Mouse (Mus musculus) cerebellum, adult 8-10 months (tissue): ENCODE measurements at regions not wholly inside any gene's neighbourhood (a gene's known extent, or its start where the extent isn't known, plus 50 kb on each side); places are given as distances from the start of the nearest gene placed in this dataset.
"Not testable (repeated sequence)": the region's sequence is repeated elsewhere in the genome, so short reads cannot be mapped to it uniquely, and the experiment has no call there.

Experiments
- DNase-seq: peaks from one replicate; pipeline ENCODE4 v3.0.0; 2022

GRCm38 (mm10) chr7:137649650-137650049 lies 212.2 kb downstream of the Glrx3 start:
- no peak for DNase-seq

- no peak for DNase-seq
These were observed 216.4 kb downstream of the Glrx3 start for GRCm38 (mm10) chr7:137653837-137654236.

GRCm38 (mm10) chr7:137667165-137667564 lies 229.8 kb downstream of the Glrx3 start:
- DNase-seq = no peak

- DNase-seq = no peak
These were observed 233.7 kb downstream of the Glrx3 start for GRCm38 (mm10) chr7:137671156-137671555.

- DNase-seq = no peak
These were observed 237.2 kb downstream of the Glrx3 start for GRCm38 (mm10) chr7:137674596-137674995.

- DNase-seq = no peak
These were observed 238.0 kb downstream of the Glrx3 start for GRCm38 (mm10) chr7:137675381-137675780.

GRCm38 (mm10) chr7:137684826-137685225 lies 247.4 kb downstream of the Glrx3 start:
- no peak for DNase-seq

- no peak for DNase-seq
These were observed 247.9 kb downstream of the Glrx3 start for GRCm38 (mm10) chr7:137685320-137685719.

- no peak for DNase-seq
These were observed 259.4 kb downstream of the Glrx3 start for GRCm38 (mm10) chr7:137696831-137697230.

GRCm38 (mm10) chr7:137698501-137698900 lies 261.1 kb downstream of the Glrx3 start:
- not testable (repeated sequence) for DNase-seq

GRCm38 (mm10) chr7:137712862-137713261 lies 275.4 kb downstream of the Glrx3 start:
- DNase-seq = no peak

GRCm38 (mm10) chr7:137713856-137714255 lies 276.4 kb downstream of the Glrx3 start:
- DNase-seq = no peak

GRCm38 (mm10) chr7:137714318-137714962 lies 277.0 kb downstream of the Glrx3 start:
- DNase-seq = no peak

GRCm38 (mm10) chr7:137715126-137715900 lies 277.9 kb downstream of the Glrx3 start:
- no peak for DNase-seq

GRCm38 (mm10) chr7:137723361-137724040 lies 286.1 kb downstream of the Glrx3 start:
- DNase-seq = peak; percentile 2

GRCm38 (mm10) chr7:137726031-137726430 lies 288.6 kb downstream of the Glrx3 start:
- DNase-seq = no peak

GRCm38 (mm10) chr7:137735873-137736527 lies 298.6 kb downstream of the Glrx3 start:
- DNase-seq = no peak

GRCm38 (mm10) chr7:137741702-137742101 lies 304.3 kb downstream of the Glrx3 start:
- no peak for DNase-seq

- DNase-seq = no peak
These were observed 304.9 kb downstream of the Glrx3 start for GRCm38 (mm10) chr7:137742297-137742751.

GRCm38 (mm10) chr7:137745575-137745974 lies 308.2 kb downstream of the Glrx3 start:
- no peak for DNase-seq

- DNase-seq = no peak
These were observed 308.6 kb downstream of the Glrx3 start for GRCm38 (mm10) chr7:137745991-137746390.

- DNase-seq = no peak
These were observed 311.5 kb downstream of the Glrx3 start for GRCm38 (mm10) chr7:137748936-137749335.

- no peak for DNase-seq
These were observed 313.3 kb downstream of the Glrx3 start for GRCm38 (mm10) chr7:137750741-137751140.
